Mouse (Mus musculus) liver, postnatal 0 days (tissue): ENCODE measurements around the gene Mnt. TPM values are rescaled to one million over a fixed set of nuclear protein-coding genes. Genes with fewer than 3 reads are reported as not detected.

Experiments used
- ATAC-seq: fragments of 200-750 bp; cut with Nextera tagmentation; 2 replicates; pipeline ENCODE4 v1.8.0; 2017; ENCODE audit warnings: mild to moderate bottlenecking, moderate library complexity
- DNase-seq: peaks from one replicate; pipeline ENCODE4 v3.0.0-alpha.2; 2016
- H3K27ac ChIP-seq: fragments of 300-500 bp; sonication (generic); 2 replicates; pipeline ENCODE4 v1.5.1; 2014; ENCODE audit warnings: antibody characterized with exemption, moderate library complexity, mild to moderate bottlenecking, low read depth
- H3K27me3 ChIP-seq: fragments of 300-500 bp; sonication (generic); 2 replicates; pipeline ENCODE4 v1.6.1; 2014; ENCODE audit warnings: low read length, control low read depth, mixed read lengths; ENCODE audit not compliant: insufficient read depth
- H3K36me3 ChIP-seq: fragments of 300-500 bp; sonication (generic); replicated peaks from 2 replicates; pipeline ENCODE4 v1.6.1; 2014; ENCODE audit warnings: mild to moderate bottlenecking, control low read depth, low read length, moderate library complexity, mixed read lengths; ENCODE audit not compliant: insufficient read depth
- H3K4me1 ChIP-seq: fragments of 300-500 bp; sonication (generic); 2 replicates; pipeline ENCODE4 v1.6.1; 2014; ENCODE audit warnings: antibody characterized with exemption, mild to moderate bottlenecking, control low read depth; ENCODE audit not compliant: insufficient read depth
- H3K4me2 ChIP-seq: fragments of 300-500 bp; sonication (generic); 2 replicates; pipeline ENCODE4 v1.6.1; 2014; ENCODE audit warnings: low read depth, mild to moderate bottlenecking, low read length, moderate library complexity, mixed read lengths
- H3K4me3 ChIP-seq: fragments of 300-500 bp; sonication (generic); 2 replicates; pipeline ENCODE4 v1.5.1; 2014; ENCODE audit warnings: low read depth, low read length
- H3K9ac ChIP-seq: fragments of 300-500 bp; sonication (generic); replicated peaks from 2 replicates; pipeline ENCODE4 v1.6.1; 2014; ENCODE audit warnings: mild to moderate bottlenecking, moderate library complexity
- H3K9me3 ChIP-seq: fragments of 300-500 bp; sonication (generic); 2 replicates; pipeline ENCODE4 v1.6.1; 2016; ENCODE audit warnings: mild to moderate bottlenecking, control low read depth, low read length, mixed read lengths
- CTCF ChIP-seq: sonication (generic); IDR thresholded peaks from 2 replicates; pipeline ENCODE4 v1.5.1; 2016; ENCODE audit warnings: antibody characterized with exemption, low read depth
- EP300 ChIP-seq: IDR thresholded peaks from 2 replicates; pipeline ENCODE4 v1.6.1; 2016; ENCODE audit warnings: antibody characterized with exemption, low read depth, mild to moderate bottlenecking
- WGBS: fragments of 180-500 bp; shearing (Covaris S2); extraction: QIAGEN DNeasy Blood & Tissue Kit; methylation state at CpG from one replicate; pipeline ENCODE4 v1.1.7; 2014; ENCODE audit not compliant: insufficient replicate concordance; 5-methylcytosine and 5-hydroxymethylcytosine counted together
- polyA plus RNA-seq: library from polyadenylated mRNA; unstranded; fragments of >200 nt; fragmentation: Nextera tagmentation; extraction: Ambion mirVana; gene quantifications from 2 replicates; pipeline ENCODE4 v1.2.1, GENCODE M21; 2015

Gene Mnt
- polyA plus RNA-seq: 1.3 and 1.4 TPM in 2 replicates

GRCm38 (mm10) chr11:74830256-74831161, at the start of gene Mnt:
Gene Mnt (plus strand): TSS chr11:74830920.
- Histone ChIP-seq H3K27ac (peak within 1 kb of the TSS; percentile 98), H3K4me3 (peak within 1 kb of the TSS; percentile 85), H3K9ac (peak within 1 kb of the TSS; percentile 92), H3K4me2 (peak within 1 kb of the TSS; percentile 89), H3K36me3 (no peaks in the 10 kb centered on the region), H3K9me3 (no peaks in the 10 kb centered on the region), H3K27me3 (no peaks in the 10 kb centered on the region), H3K4me1 (peaks cover 68% of the 10 kb centered on the region)
- TF ChIP-seq CTCF (no peak), EP300 (peak; percentile 40; the same call in 1 of the 2 replicates)
- DNase-seq (peak; percentile 96), ATAC-seq (peak; percentile 77)
- WGBS: under 1% methylated on average over 67 of the region's 70 CpGs

GRCm38 (mm10) chr11:74792874-74793273, 37.8 kb upstream of the Mnt start:
- Histone ChIP-seq H3K4me2 (no peak overlapping the region), H3K4me1 (no peaks in the 10 kb centered on the region), H3K9me3 (no peaks in the 10 kb centered on the region), H3K9ac (no peak overlapping the region), H3K36me3 (peaks cover 61% of the 10 kb centered on the region), H3K27me3 (no peaks in the 10 kb centered on the region), H3K27ac (no peak overlapping the region), H3K4me3 (no peak overlapping the region)
- ATAC-seq (no peak), DNase-seq (no peak)
- 87% methylated on average over 4 of the region's 4 CpGs for WGBS
- TF ChIP-seq EP300: no peak

- DNase-seq (no peak), ATAC-seq (no peak)
- no peaks in the 10 kb centered on the region for H3K4me1 ChIP-seq
- H3K4me2 ChIP-seq: no peak overlapping the region
- 69% methylated on average over 4 of the region's 4 CpGs for WGBS
- H3K9me3 ChIP-seq: no peaks in the 10 kb centered on the region
- no peak overlapping the region for H3K27ac ChIP-seq
- H3K9ac ChIP-seq: no peak overlapping the region
- no peak for TF ChIP-seq EP300
- no peak for TF ChIP-seq CTCF
- H3K36me3 ChIP-seq: peaks cover 28% of the 10 kb centered on the region
- no peaks in the 10 kb centered on the region for H3K27me3 ChIP-seq
- no peak overlapping the region for H3K4me3 ChIP-seq
Observed at GRCm38 (mm10) chr11:74800658-74801057, 30.1 kb upstream of the Mnt start.

- ATAC-seq (no peak), DNase-seq (no peak)
- no peaks in the 10 kb centered on the region for H3K9me3 ChIP-seq
- no peaks in the 10 kb centered on the region for H3K4me1 ChIP-seq
- H3K4me2 ChIP-seq: no peak overlapping the region
- H3K9ac ChIP-seq: no peak overlapping the region
- H3K27ac ChIP-seq: no peak overlapping the region
- H3K27me3 ChIP-seq: no peaks in the 10 kb centered on the region
- no peak overlapping the region for H3K4me3 ChIP-seq
- H3K36me3 ChIP-seq: peaks cover 28% of the 10 kb centered on the region
- TF ChIP-seq CTCF (no peak), EP300 (no peak)
- WGBS: 86% methylated on average over 3 of the region's 3 CpGs
Observed at GRCm38 (mm10) chr11:74804081-74804627, 26.6 kb upstream of the Mnt start.

- Histone ChIP-seq H3K4me3 (no peak overlapping the region), H3K27me3 (no peaks in the 10 kb centered on the region), H3K9ac (no peak overlapping the region), H3K9me3 (no peaks in the 10 kb centered on the region), H3K27ac (no peak overlapping the region), H3K36me3 (peaks cover 28% of the 10 kb centered on the region), H3K4me1 (no peaks in the 10 kb centered on the region), H3K4me2 (no peak overlapping the region)
- no peak for DNase-seq
- TF ChIP-seq EP300 (no peak), CTCF (no peak)
- ATAC-seq: no peak
- WGBS: 75% methylated on average over 6 of the region's 6 CpGs
Observed at GRCm38 (mm10) chr11:74807246-74807882, 23.4 kb upstream of the Mnt start.

- no peak overlapping the region for H3K27ac ChIP-seq
- no peak overlapping the region for H3K4me3 ChIP-seq
- TF ChIP-seq EP300 (no peak), CTCF (no peak)
- no peaks in the 10 kb centered on the region for H3K9me3 ChIP-seq
- H3K27me3 ChIP-seq: no peaks in the 10 kb centered on the region
- ATAC-seq (no peak), DNase-seq (no peak)
- H3K4me2 ChIP-seq: no peak overlapping the region
- no peaks in the 10 kb centered on the region for H3K4me1 ChIP-seq
- H3K9ac ChIP-seq: no peak overlapping the region
- H3K36me3 ChIP-seq: peaks cover 28% of the 10 kb centered on the region
- whole genome bisulfite sequencing: 81% methylated on average over 6 of the region's 6 CpGs
Observed at GRCm38 (mm10) chr11:74808251-74808853, 22.4 kb upstream of the Mnt start.
